Mouse (Mus musculus) brain, adult 10 weeks (tissue): Measurements from ENCODE around the gene Gm364. TPM values are rescaled to one million over a fixed set of nuclear protein-coding genes. Genes with fewer than 3 reads are reported as not detected.

Experiments
- polyA plus RNA-seq: library from polyadenylated mRNA; stranded (reverse); fragments of 350-450 nt; fragmentation: Illumina TruSeq; extraction: RNeasy Lipid Tissue Mini Kit (QIAGEN cat#74804); gene quantifications from one replicate; pipeline ENCODE4 v1.2.3, GENCODE M21; 2015; ENCODE audit warnings: low read depth, low replicate concordance

Gm364 gene
- polyA plus RNA-seq: not detected

DNA sequence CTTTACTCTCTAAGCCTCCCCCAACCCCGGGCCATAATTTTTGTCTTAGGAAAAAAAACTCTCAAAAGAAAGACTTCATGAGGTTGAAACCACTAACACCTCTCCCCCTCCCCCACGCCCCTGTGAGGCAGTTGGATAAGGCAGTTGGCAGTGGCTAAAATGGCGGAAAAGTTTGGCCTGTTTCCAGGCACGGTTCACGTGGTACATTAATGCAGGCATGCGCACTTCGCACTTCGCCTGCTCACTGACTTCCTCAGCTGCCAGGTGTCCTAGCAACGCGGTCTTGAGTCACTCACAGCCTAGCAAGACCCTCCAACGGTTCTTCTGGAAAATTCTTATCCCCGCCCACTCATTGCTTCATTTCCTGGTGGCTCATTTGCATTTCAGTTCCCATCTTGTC is at the start of gene Gm364:
TSS of gene Gm364 (plus strand) at position 386 of the 400 bp plus-strand sequence.

GRCm38 (mm10) chrX:57392367-57393246 is 16.3 kb upstream of the Gm364 start, which contains the start of gene Rbmx:
Gene Rbmx, minus strand, starts transcription at chrX:57393036.

DNA sequence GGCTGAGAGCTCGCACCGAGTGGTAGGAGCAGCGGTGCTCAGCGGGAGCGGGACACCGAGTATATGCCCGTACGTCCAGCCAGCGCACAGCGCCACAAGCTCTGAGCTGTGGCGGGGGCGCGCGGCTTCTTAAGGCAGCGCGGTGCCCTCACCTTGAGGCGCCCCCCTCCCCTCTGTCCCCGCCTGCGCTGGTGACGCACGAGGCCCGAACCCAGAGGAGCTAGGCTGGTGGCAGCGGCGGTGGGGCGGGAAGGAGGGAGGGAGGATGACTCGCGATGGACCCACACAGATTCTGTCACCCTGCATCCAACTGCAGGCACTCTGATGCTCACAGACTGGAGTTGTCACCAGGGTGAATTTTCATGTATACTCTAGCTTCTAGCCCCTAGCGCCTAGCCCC is 94.7 kb downstream of the Gm364 start, which contains the start of gene Gpr101:
TSS of gene Gpr101 (minus strand) at position 124 of the 400 bp plus-strand sequence.

Other genes with a start within 250 kb of the Gm364 start
- gene Cd40lg, start 197.0 kb upstream of the Gm364 start, polyA plus RNA-seq: not detected
- 16.2 TPM for gene Arhgef6, start 70.4 kb upstream of the Gm364 start, polyA plus RNA-seq
- 66.6 TPM for gene Rbmx, start 16.1 kb upstream of the Gm364 start, polyA plus RNA-seq
- gene Gpr101, start 94.6 kb downstream of the Gm364 start, polyA plus RNA-seq: 2.9 TPM